ENCODE assay signal across 8 mouse cellular contexts in the genomic region with DNA sequence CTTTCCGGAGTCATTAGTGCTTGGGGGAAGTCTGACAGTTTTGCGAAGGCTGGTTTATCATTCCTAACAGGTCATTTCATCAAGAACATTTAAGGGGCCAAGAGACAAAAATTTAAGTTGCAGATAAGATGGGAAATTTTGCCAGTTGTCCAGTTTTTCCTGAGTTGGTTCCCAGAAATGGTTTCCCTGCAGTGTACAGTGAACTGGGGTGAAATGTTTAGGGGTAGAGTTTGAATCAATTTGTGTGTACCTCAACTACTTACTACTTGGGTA. TPM values are rescaled to one million over a fixed set of nuclear protein-coding genes. Genes with fewer than 3 reads are reported as not detected.
DNase-seq lines count a peak whose midpoint lies in the region; ATAC-seq and TF ChIP-seq lines count a peak whose summit lies in the region.

No protein-coding gene starts in this region.

- no peak for DNase-seq in heart, adult 11 months
- DNase-seq in forebrain, postnatal 0 days, result no peak
- DNase-seq in midbrain, embryonic 10.5 days (ENCODE audit: low spot score), result no peak
- no peak for DNase-seq in spleen, postnatal 14 days (ENCODE audit: low spot score in 2 of 2)
- DNase-seq in adrenal gland, postnatal 25 days, result no peak
- DNase-seq in urinary bladder, postnatal 4 days (ENCODE audit: low spot score in 2 of 2), result no peak

- peaks cover 5 to 14% of the 10 kb centered on the region in 2 experiments for H3K4me1 ChIP-seq in heart, embryonic 14.5 days (ENCODE audit: control insufficient read depth in 2 of 2, insufficient read depth in 2 of 2, low read length in 2 of 2)
- no peaks in the 10 kb centered on the region for H3K4me1 ChIP-seq in ES-Bruce4 (ENCODE audit: control insufficient read depth, insufficient read depth, low read length)
- peaks cover 9% of the 10 kb centered on the region; the same call in 1 of the 2 replicates for H3K4me1 ChIP-seq in forebrain, postnatal 0 days (ENCODE audit: insufficient read depth)
- peaks cover 25% of the 10 kb centered on the region for H3K4me1 ChIP-seq in midbrain, embryonic 10.5 days

- H3K27ac ChIP-seq in heart, embryonic 14.5 days (replicated peaks in 1 of 2; ENCODE audit: control insufficient read depth in 1 of 2, insufficient read depth in 1 of 2, low read depth in 2 of 2, low read length in 2 of 2), result peak overlapping the region in 1 of 2 experiments; percentile 100; a peak in 1 of 4 replicates
- H3K27ac ChIP-seq in ES-Bruce4 (ENCODE audit: insufficient read depth, low read length), result peak overlapping the region; percentile 89; the same call in 1 of the 2 replicates
- no peak overlapping the region for H3K27ac ChIP-seq in forebrain, postnatal 0 days (ENCODE audit: low read depth, low read length)
- peak overlapping the region; percentile 99 for H3K27ac ChIP-seq in midbrain, embryonic 10.5 days (replicated peaks)

- H3K4me2 ChIP-seq in heart, embryonic 14.5 days (ENCODE audit: low read length), result peak overlapping the region; percentile 83
- H3K4me2 ChIP-seq in forebrain, postnatal 0 days (ENCODE audit: low read depth), result peak overlapping the region; percentile 85

- TF ChIP-seq CTCF in ES-Bruce4 (IDR thresholded peaks at IDR 0.05; ENCODE audit: low read depth, low read length), result no peak
- TF ChIP-seq CTCF in forebrain, postnatal 0 days (IDR thresholded peaks at IDR 0.05; ENCODE audit: low read depth), result no peak

- H3K9ac ChIP-seq in heart, embryonic 14.5 days (ENCODE audit: low read length), result peak overlapping the region; percentile 94
- H3K9ac ChIP-seq in ES-Bruce4 (ENCODE audit: low read depth, poor library complexity, severe bottlenecking), result peak overlapping the region; percentile 99
- H3K9ac ChIP-seq in forebrain, postnatal 0 days, result peak overlapping the region; percentile 95; the same call in 1 of the 2 replicates

- no peak for ATAC-seq in heart, embryonic 14.5 days (ENCODE audit: insufficient number of reproducible peaks, insufficient read depth, low FRiP score, low read depth)
- no peak for ATAC-seq in forebrain, postnatal 0 days

- no peaks in the 10 kb centered on the region for H3K27me3 ChIP-seq in heart, embryonic 14.5 days (ENCODE audit: control insufficient read depth, insufficient read depth, low read length)
- H3K27me3 ChIP-seq in ES-Bruce4 (ENCODE audit: control insufficient read depth, insufficient read depth, low read length, poor library complexity, severe bottlenecking), result no peaks in the 10 kb centered on the region
- no peaks in the 10 kb centered on the region for H3K27me3 ChIP-seq in forebrain, postnatal 0 days (ENCODE audit: insufficient read depth, low read length)
- no peaks in the 10 kb centered on the region for H3K27me3 ChIP-seq in midbrain, embryonic 10.5 days (ENCODE audit: low read depth, poor library complexity, severe bottlenecking)

- 0% methylated on average over 2 of the region's 2 CpGs for WGBS in heart, embryonic 14.5 days
- 6% methylated on average over 2 of the region's 2 CpGs for WGBS in forebrain, postnatal 0 days
- WGBS in midbrain, embryonic 10.5 days, result 2% methylated on average over 2 of the region's 2 CpGs

- H3K9me3 ChIP-seq in heart, embryonic 14.5 days (ENCODE audit: control insufficient read depth, low read length), result no peaks in the 10 kb centered on the region
- H3K9me3 ChIP-seq in ES-Bruce4 (replicated peaks; ENCODE audit: control insufficient read depth, insufficient read depth, low read length, poor library complexity, severe bottlenecking), result no peaks in the 10 kb centered on the region
- H3K9me3 ChIP-seq in forebrain, postnatal 0 days (ENCODE audit: low read length), result no peaks in the 10 kb centered on the region
- no peaks in the 10 kb centered on the region for H3K9me3 ChIP-seq in midbrain, embryonic 10.5 days (replicated peaks)

- peak overlapping the region; percentile 76 to 92 for H3K4me3 ChIP-seq in heart, embryonic 14.5 days (ENCODE audit: control insufficient read depth in 1 of 2, insufficient read depth in 1 of 2, low read depth in 1 of 2, low read length in 2 of 2)
- H3K4me3 ChIP-seq in ES-Bruce4 (ENCODE audit: low read depth, low read length), result peak overlapping the region; percentile 88
- H3K4me3 ChIP-seq in forebrain, postnatal 0 days (ENCODE audit: low read depth, low read length), result peak overlapping the region; percentile 93
- H3K4me3 ChIP-seq in midbrain, embryonic 10.5 days, result peak overlapping the region; percentile 97

- TF ChIP-seq POLR2A in ES-Bruce4 (IDR thresholded peaks at IDR 0.05; ENCODE audit: insufficient read depth, low read length), result no peak

- H3K36me3 ChIP-seq in heart, embryonic 14.5 days (ENCODE audit: control insufficient read depth, insufficient read depth, low read length), result peaks cover 10% of the 10 kb centered on the region
- H3K36me3 ChIP-seq in ES-Bruce4 (ENCODE audit: control insufficient read depth, insufficient read depth, low read length, poor library complexity, severe bottlenecking), result peaks cover 11% of the 10 kb centered on the region
- peaks cover 3% of the 10 kb centered on the region; the same call in 1 of the 2 replicates for H3K36me3 ChIP-seq in forebrain, postnatal 0 days (ENCODE audit: insufficient read depth)
- H3K36me3 ChIP-seq in midbrain, embryonic 10.5 days, result peaks cover 26% of the 10 kb centered on the region

- TF ChIP-seq EP300 in ES-Bruce4 (IDR thresholded peaks at IDR 0.05; ENCODE audit: insufficient read depth, low read depth, low read length), result no peak

RNA-seq across cellular contexts. Expression of a gene that starts 1.2 kb away (rescaled TPM):
- polyA plus RNA-seq in heart, embryonic 14.5 days (2014; fragmentation: Nextera tagmentation; extraction: Ambion mirVana), result 51.8 and 54.4 TPM in 2 replicates
- polyA plus RNA-seq in ES-Bruce4 (2011; ENCODE audit: insufficient read depth, insufficient read length, low read depth, missing spikeins), result 75.5 and 80.1 TPM in 2 replicates
- total RNA-seq in forebrain, postnatal 0 days (2014; rRNA removed), result 16.6 and 32.3 TPM in 2 replicates
- 34.1 and 35.2 TPM in 2 replicates for polyA plus RNA-seq in forebrain, postnatal 0 days (2015; fragmentation: Nextera tagmentation; extraction: Ambion mirVana)
- 103 and 116 TPM in 2 replicates for polyA plus RNA-seq in midbrain, embryonic 10.5 days (2016; fragmentation: Nextera tagmentation; extraction: Ambion mirVana)
- 28.3 and 29.5 TPM in 2 replicates for total RNA-seq in adrenal gland, postnatal 25 days (2021)
